Mouse (Mus musculus): ENCODE data around the gene Ccdc85b. TPM values are rescaled to one million over a fixed set of nuclear protein-coding genes. Genes with fewer than 3 reads are reported as not detected.

Gene Ccdc85b
- total RNA-seq, 1 experiment = 5.4 TPM

GRCm38 (mm10) chr19:5474281-5475068 lies 16.8 kb upstream of the Ccdc85b start:
- Histone ChIP-seq H3K27ac (ENCODE audit: insufficient read depth, low read depth, low read length, poor library complexity, severe bottlenecking) (no peak overlapping the region), H3K9ac (ENCODE audit: insufficient read depth, low read depth, low read length, poor library complexity, severe bottlenecking) (peak overlapping the region; percentile 61), H3K4me1 (ENCODE audit: control insufficient read depth in 2 of 2, insufficient read depth in 2 of 2, low read length in 2 of 2, poor library complexity in 1 of 2) (0 out of 4 replicates have a peak, but pooled peaks cover 0 to 2% of the 10 kb centered on the region in 2 experiments), H3K9me3 (ENCODE audit: control insufficient read depth, insufficient read depth, low read depth, low read length) (no peaks in the 10 kb centered on the region), H3K36me3 (ENCODE audit: control insufficient read depth, insufficient read depth, low read length, poor library complexity, severe bottlenecking) (no peaks in the 10 kb centered on the region), H3K4me3 (ENCODE audit: insufficient read depth in 1 of 2, low read depth in 1 of 2, low read length in 2 of 2, poor library complexity in 1 of 2, severe bottlenecking in 1 of 2) (peak overlapping the region; percentile 76 to 81)
- in situ Hi-C loops (cut with MboI; ENCODE audit: low sequenced_read_pairs in 2 of 2, unreplicated experiment in 2 of 2) = no loop called here
- no peak for DNase-seq (ENCODE audit: low read depth, low spot score)
- no peak for TF ChIP-seq CHD2 (IDR thresholded peaks at IDR 0.05; ENCODE audit: low read depth, low read length)
- TF ChIP-seq ZNF384 (IDR thresholded peaks at IDR 0.05; ENCODE audit: low read depth, low read length) = no peak
- TF ChIP-seq MAFK (IDR thresholded peaks at IDR 0.05; ENCODE audit: insufficient read depth, low read depth, low read length) = no peak
- no peak for TF ChIP-seq HCFC1 (IDR thresholded peaks at IDR 0.05; ENCODE audit: borderline replicate concordance, insufficient read depth, low read length)
- no peak for TF ChIP-seq ZC3H11A (IDR thresholded peaks at IDR 0.05; ENCODE audit: borderline replicate concordance, low read depth, low read length)

DNA sequence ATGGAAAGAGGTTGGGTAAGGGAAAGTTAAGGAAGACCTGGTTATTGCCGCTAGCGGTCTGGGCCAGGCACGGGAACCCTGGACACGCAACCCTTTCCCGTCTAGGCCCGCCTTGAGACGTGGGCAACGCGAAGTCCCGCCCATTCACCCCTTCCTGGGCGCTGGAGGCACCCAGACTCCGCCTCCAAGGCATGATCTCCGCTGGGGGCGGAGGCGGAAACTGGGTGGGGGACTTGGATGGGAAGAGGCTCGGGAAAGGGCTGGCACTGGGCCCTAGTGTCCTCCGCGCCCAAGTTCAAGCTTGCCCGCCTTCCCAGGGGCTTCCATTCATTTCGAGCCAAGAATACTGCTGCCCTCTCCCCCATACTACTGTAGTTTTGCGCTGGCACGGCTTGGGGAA lies 16.0 kb upstream of the Ccdc85b start, which contains the start of gene Efemp2:
TSS of gene Efemp2 (plus strand) at position 235 of the 400 bp plus-strand sequence.
- no peak within 1 kb of the TSS for H3K27ac ChIP-seq (ENCODE audit: insufficient read depth, low read depth, low read length, poor library complexity, severe bottlenecking)
- peak; percentile 69 for DNase-seq (ENCODE audit: low read depth, low spot score)
- TF ChIP-seq HCFC1 (IDR thresholded peaks at IDR 0.05; ENCODE audit: borderline replicate concordance, insufficient read depth, low read length) = no peak
- TF ChIP-seq ZNF384 (IDR thresholded peaks at IDR 0.05; ENCODE audit: low read depth, low read length) = no peak
- TF ChIP-seq CHD2 (IDR thresholded peaks at IDR 0.05; ENCODE audit: low read depth, low read length) = no peak
- TF ChIP-seq MAFK (IDR thresholded peaks at IDR 0.05; ENCODE audit: insufficient read depth, low read depth, low read length) = no peak
- TF ChIP-seq ZC3H11A (IDR thresholded peaks at IDR 0.05; ENCODE audit: borderline replicate concordance, low read depth, low read length) = no peak

GRCm38 (mm10) chr19:5472857-5473256 lies 15.2 kb upstream of the Ccdc85b start:
- Histone ChIP-seq H3K4me3 (ENCODE audit: insufficient read depth in 1 of 2, low read depth in 1 of 2, low read length in 2 of 2, poor library complexity in 1 of 2, severe bottlenecking in 1 of 2) (no peak overlapping the region), H3K36me3 (ENCODE audit: control insufficient read depth, insufficient read depth, low read length, poor library complexity, severe bottlenecking) (no peaks in the 10 kb centered on the region), H3K4me1 (ENCODE audit: control insufficient read depth in 2 of 2, insufficient read depth in 2 of 2, low read length in 2 of 2, poor library complexity in 1 of 2) (peaks cover 3 to 4% of the 10 kb centered on the region in 2 experiments; a peak in 2 of 4 replicates), H3K9ac (ENCODE audit: insufficient read depth, low read depth, low read length, poor library complexity, severe bottlenecking) (no peak overlapping the region), H3K9me3 (ENCODE audit: control insufficient read depth, insufficient read depth, low read depth, low read length) (no peaks in the 10 kb centered on the region), H3K27ac (ENCODE audit: insufficient read depth, low read depth, low read length, poor library complexity, severe bottlenecking) (no peak overlapping the region)
- TF ChIP-seq MAFK (IDR thresholded peaks at IDR 0.05; ENCODE audit: insufficient read depth, low read depth, low read length) = no peak
- TF ChIP-seq ZNF384 (IDR thresholded peaks at IDR 0.05; ENCODE audit: low read depth, low read length) = no peak
- no peak for TF ChIP-seq HCFC1 (IDR thresholded peaks at IDR 0.05; ENCODE audit: borderline replicate concordance, insufficient read depth, low read length)
- no peak for TF ChIP-seq ZC3H11A (IDR thresholded peaks at IDR 0.05; ENCODE audit: borderline replicate concordance, low read depth, low read length)
- no peak for TF ChIP-seq CHD2 (IDR thresholded peaks at IDR 0.05; ENCODE audit: low read depth, low read length)
- DNase-seq (ENCODE audit: low read depth, low spot score) = no peak
- in situ Hi-C loops (cut with MboI; ENCODE audit: low sequenced_read_pairs in 2 of 2, unreplicated experiment in 2 of 2) = no loop called here

More for the DNA sequence above, 16.0 kb upstream of the Ccdc85b start, which contains the start of gene Efemp2:
- Histone ChIP-seq H3K9me3 (ENCODE audit: control insufficient read depth, insufficient read depth, low read depth, low read length) (no peaks in the 10 kb centered on the region), H3K9ac (ENCODE audit: insufficient read depth, low read depth, low read length, poor library complexity, severe bottlenecking) (peak within 1 kb of the TSS; percentile 61), H3K36me3 (ENCODE audit: control insufficient read depth, insufficient read depth, low read length, poor library complexity, severe bottlenecking) (no peaks in the 10 kb centered on the region), H3K4me3 (ENCODE audit: insufficient read depth in 1 of 2, low read depth in 1 of 2, low read length in 2 of 2, poor library complexity in 1 of 2, severe bottlenecking in 1 of 2) (peak within 1 kb of the TSS; percentile 76 to 81), H3K4me1 (ENCODE audit: control insufficient read depth in 2 of 2, insufficient read depth in 2 of 2, low read length in 2 of 2, poor library complexity in 1 of 2) (0 out of 4 replicates have a peak, but pooled peaks cover 0 to 2% of the 10 kb centered on the region in 2 experiments)
- in situ Hi-C loops (cut with MboI; ENCODE audit: low sequenced_read_pairs in 2 of 2, unreplicated experiment in 2 of 2) = no loop called here

DNA sequence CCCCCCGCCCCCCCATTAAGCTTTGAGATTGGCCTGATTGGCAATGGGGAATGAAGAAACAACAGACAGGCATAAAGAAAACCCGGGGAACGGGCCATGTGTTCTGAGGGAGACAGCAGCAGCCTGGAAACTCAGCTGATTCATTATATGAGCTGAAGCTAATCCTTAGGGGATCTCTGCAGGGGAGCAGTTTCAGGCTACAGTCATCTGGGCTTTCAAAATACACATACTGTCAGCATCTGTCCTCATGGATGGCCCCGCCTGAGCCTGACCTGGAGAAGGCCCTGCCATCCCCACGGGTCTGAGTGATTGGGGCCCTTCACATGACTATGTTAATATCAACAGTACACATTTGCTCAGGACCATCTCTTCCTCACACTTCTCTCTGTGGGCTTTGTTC lies 14.2 kb upstream of the Ccdc85b start:
- no peak for DNase-seq (ENCODE audit: low read depth, low spot score)
- Histone ChIP-seq H3K4me1 (ENCODE audit: control insufficient read depth in 2 of 2, insufficient read depth in 2 of 2, low read length in 2 of 2, poor library complexity in 1 of 2) (peaks cover 4 to 5% of the 10 kb centered on the region in 2 experiments; a peak in 2 of 4 replicates), H3K27ac (ENCODE audit: insufficient read depth, low read depth, low read length, poor library complexity, severe bottlenecking) (no peak overlapping the region), H3K4me3 (ENCODE audit: insufficient read depth in 1 of 2, low read depth in 1 of 2, low read length in 2 of 2, poor library complexity in 1 of 2, severe bottlenecking in 1 of 2) (no peak overlapping the region), H3K9ac (ENCODE audit: insufficient read depth, low read depth, low read length, poor library complexity, severe bottlenecking) (no peak overlapping the region), H3K36me3 (ENCODE audit: control insufficient read depth, insufficient read depth, low read length, poor library complexity, severe bottlenecking) (peaks cover 2% of the 10 kb centered on the region; the same call in 1 of the 2 replicates), H3K9me3 (ENCODE audit: control insufficient read depth, insufficient read depth, low read depth, low read length) (no peaks in the 10 kb centered on the region)
- TF ChIP-seq ZNF384 (IDR thresholded peaks at IDR 0.05; ENCODE audit: low read depth, low read length) (no peak), HCFC1 (IDR thresholded peaks at IDR 0.05; ENCODE audit: borderline replicate concordance, insufficient read depth, low read length) (no peak), MAFK (IDR thresholded peaks at IDR 0.05; ENCODE audit: insufficient read depth, low read depth, low read length) (no peak)
- in situ Hi-C loops (cut with MboI; ENCODE audit: low sequenced_read_pairs in 2 of 2, unreplicated experiment in 2 of 2) = no loop called here
